In genomic region chr3:96598156-96599068, GRCm38 (mm10) we compare ENCODE assay signal across 8 mouse cellular contexts. TPM values are rescaled to one million over a fixed set of nuclear protein-coding genes. Genes with fewer than 3 reads are reported as not detected.
A peak's percentile ranks its signal among the peaks of the same experiment; 100 is the strongest.
DNase-seq lines count a peak whose midpoint lies in the region; ATAC-seq lines count a peak whose summit lies in the region.

No protein-coding gene starts in this region.

- H3K4me2 ChIP-seq in liver, embryonic 11.5 days = peak overlapping the region; percentile 96

- peak; percentile 25 for DNase-seq in thymus, postnatal 14 days
- DNase-seq in thymus, adult 18-20 months = no peak
- peak; percentile 88 for DNase-seq in embryo, embryonic 10.5 days (ENCODE audit: low spot score)
- DNase-seq in heart, adult 8-10 months (ENCODE audit: low spot score) = peak; percentile 84
- peak; percentile 66 for DNase-seq in kidney, adult 18-20 months
- peak; percentile 72 for DNase-seq in liver, embryonic 11.5 days (ENCODE audit: low spot score)
- DNase-seq in naive thymus-derived CD4-positive, alpha-beta T cell, adult 2 months (ENCODE audit: low read depth) = peak; percentile 39

- WGBS in liver, embryonic 11.5 days = 4% methylated on average over 54 of the region's 54 CpGs

- H3K27ac ChIP-seq in liver, embryonic 11.5 days (ENCODE audit: low read depth, low read length) = no peak overlapping the region

- no peaks in the 10 kb centered on the region for H3K36me3 ChIP-seq in liver, embryonic 11.5 days (ENCODE audit: control insufficient read depth, insufficient read depth, low read length)

- H3K4me3 ChIP-seq in liver, embryonic 11.5 days (ENCODE audit: low read depth, low read length) = peak overlapping the region; percentile 51

- peak overlapping the region; percentile 32 for H3K9ac ChIP-seq in liver, embryonic 11.5 days (ENCODE audit: low read depth, low read length)

- no peak for ATAC-seq in liver, embryonic 11.5 days (replicated peaks; ENCODE audit: low FRiP score)
- no peak for ATAC-seq in megakaryocyte-erythroid progenitor cell, adult 5-6 weeks (replicated peaks; ENCODE audit: low FRiP score, low TSS enrichment, poor library complexity, severe bottlenecking)

- H3K27me3 ChIP-seq in liver, embryonic 11.5 days (replicated peaks; ENCODE audit: control insufficient read depth, insufficient read depth, low read length) = peaks cover 51% of the 10 kb centered on the region

- peaks cover 30% of the 10 kb centered on the region for H3K4me1 ChIP-seq in liver, embryonic 11.5 days (replicated peaks; ENCODE audit: control insufficient read depth, insufficient read depth, low read length)

- no peaks in the 10 kb centered on the region for H3K9me3 ChIP-seq in liver, embryonic 11.5 days (ENCODE audit: control insufficient read depth, low read length)

RNA-seq across cellular contexts. Expression of gene Ankrd34a, which starts 2.0 kb away (rescaled TPM):
- total RNA-seq in heart, adult 8-10 months (2022) = 1 to 10 TPM; 1.1 to 2.5 (median 2.0) TPM
- 0.71 and 1.1 TPM in 2 replicates for polyA plus RNA-seq in liver, embryonic 11.5 days (2014; fragmentation: Nextera tagmentation; extraction: Ambion mirVana)
- not detected in 2 replicates for total RNA-seq in megakaryocyte-erythroid progenitor cell, adult 5-6 weeks (2014; fragmentation: Nextera tagmentation)
- not detected in 2 replicates for total RNA-seq in megakaryocyte-erythroid progenitor cell, adult 5-6 weeks (2017)

RNA-seq across cellular contexts. Expression of gene Lix1l, which starts 2.5 kb away (rescaled TPM):
- total RNA-seq in heart, adult 8-10 months (2022) = 10 to 100 TPM; 20.9 to 31.1 (median 25.8) TPM
- polyA plus RNA-seq in liver, embryonic 11.5 days (2014; fragmentation: Nextera tagmentation; extraction: Ambion mirVana) = 2.6 and 3.1 TPM in 2 replicates
- 0.25 and 0.72 TPM in 2 replicates for total RNA-seq in megakaryocyte-erythroid progenitor cell, adult 5-6 weeks (2014; fragmentation: Nextera tagmentation)
- total RNA-seq in megakaryocyte-erythroid progenitor cell, adult 5-6 weeks (2017) = 0.72 and 0.94 TPM in 2 replicates

RNA-seq across cellular contexts. Expression of gene Polr3gl, which starts 4.4 kb away (rescaled TPM):
- total RNA-seq in heart, adult 8-10 months (2022) = 10 to 100 TPM; 31.7 to 35.2 (median 34.7) TPM
- polyA plus RNA-seq in liver, embryonic 11.5 days (2014; fragmentation: Nextera tagmentation; extraction: Ambion mirVana) = 18.6 and 21.5 TPM in 2 replicates
- 18.4 and 38.1 TPM in 2 replicates for total RNA-seq in megakaryocyte-erythroid progenitor cell, adult 5-6 weeks (2014; fragmentation: Nextera tagmentation)
- total RNA-seq in megakaryocyte-erythroid progenitor cell, adult 5-6 weeks (2017) = 56.0 and 72.8 TPM in 2 replicates

RNA-seq across cellular contexts. Expression of gene Gm16253, which starts 21.6 kb away (rescaled TPM):
- 1 to 10 TPM in 3 of 4 experiments, not detected in 1; 2.5 to 3.3 (median 3.2) TPM for total RNA-seq in heart, adult 8-10 months (2022)
- polyA plus RNA-seq in liver, embryonic 11.5 days (2014; fragmentation: Nextera tagmentation; extraction: Ambion mirVana) = 0.49 and 1.0 TPM in 2 replicates
- total RNA-seq in megakaryocyte-erythroid progenitor cell, adult 5-6 weeks (2014; fragmentation: Nextera tagmentation) = not detected in 2 replicates
- total RNA-seq in megakaryocyte-erythroid progenitor cell, adult 5-6 weeks (2017) = not detected in 2 replicates

RNA-seq across cellular contexts. Expression of gene Rbm8a, which starts 31.3 kb away (rescaled TPM):
- 10 to 100 TPM; 29.0 to 39.9 (median 32.0) TPM for total RNA-seq in heart, adult 8-10 months (2022)
- polyA plus RNA-seq in liver, embryonic 11.5 days (2014; fragmentation: Nextera tagmentation; extraction: Ambion mirVana) = 176 and 196 TPM in 2 replicates
- 174 and 189 TPM in 2 replicates for total RNA-seq in megakaryocyte-erythroid progenitor cell, adult 5-6 weeks (2014; fragmentation: Nextera tagmentation)
- 95.5 and 108 TPM in 2 replicates for total RNA-seq in megakaryocyte-erythroid progenitor cell, adult 5-6 weeks (2017)

Comparison
In these comparisons a context has a peak if more than half of its experiments do, and no peak if none do; other contexts are left out.
1. DNase-seq: peak in thymus, postnatal 14 days (single experiment), embryo, embryonic 10.5 days (single experiment), heart, adult 8-10 months (single experiment), kidney, adult 18-20 months (single experiment), liver, embryonic 11.5 days (single experiment) and naive thymus-derived CD4-positive, alpha-beta T cell, adult 2 months (single experiment); none in thymus, adult 18-20 months (0 of 2).
2. RNA of gene Lix1l, which starts 2.5 kb away (total RNA-seq): 20.9 to 31.1 TPM in heart, adult 8-10 months; 0.25 to 0.94 TPM in megakaryocyte-erythroid progenitor cell, adult 5-6 weeks; every median in the first group is over 10 times any median in the second.